Mouse (Mus musculus) T-cell, adult 2 months (primary cell): ENCODE data around the gene Scnn1b.

Experiments
- DNase-seq: peaks from one replicate; pipeline ENCODE4 v3.0.0; 2022; ENCODE audit warnings: low spot score

Gene Scnn1b

GRCm38 (mm10) chr7:121864858-121865585, at the start of gene Scnn1b:
Gene Scnn1b (plus strand): TSS chr7:121865038.
- DNase-seq = no peak

DNA sequence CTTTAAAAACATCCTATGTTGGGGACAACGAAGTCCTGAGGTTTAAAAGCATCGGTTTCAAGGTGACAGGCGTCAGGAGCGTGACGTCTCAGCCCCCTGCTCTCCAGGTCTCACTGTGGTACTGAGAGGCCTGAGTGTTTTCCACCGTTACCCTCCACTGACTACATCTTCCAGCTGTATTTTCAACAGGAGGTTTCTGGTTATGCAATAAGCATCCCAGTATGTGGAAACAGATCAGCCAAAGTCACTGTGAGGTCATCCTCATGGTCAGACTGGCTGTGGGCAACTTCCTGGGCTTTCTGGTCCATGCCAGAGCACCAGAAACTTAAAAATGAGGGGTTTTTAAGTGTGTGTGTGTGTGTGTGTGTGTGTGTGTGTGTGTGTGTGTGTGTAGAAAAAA, 43.2 kb upstream of the Scnn1b start:
- DNase-seq = no peak

DNA sequence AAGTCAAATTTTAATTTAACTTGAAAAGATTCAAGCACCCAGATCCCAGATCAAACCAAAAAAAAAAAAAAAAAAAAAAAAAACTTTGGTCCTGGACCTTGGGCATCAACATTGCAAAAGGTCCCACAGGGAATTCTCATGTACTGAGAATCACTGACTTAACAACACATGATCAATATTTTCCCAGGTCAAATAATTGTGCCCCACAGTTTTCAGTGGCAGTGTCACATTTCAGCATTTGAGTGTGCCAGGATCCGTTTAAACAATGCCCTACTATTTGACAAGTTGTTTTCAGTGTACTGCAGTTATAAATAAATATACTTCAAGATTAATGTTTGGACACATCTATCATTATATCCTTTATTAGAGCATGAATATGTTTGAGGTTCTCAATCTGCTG, 36.4 kb upstream of the Scnn1b start:
- DNase-seq = no peak

- no peak for DNase-seq
Observed at GRCm38 (mm10) chr7:121835392-121835791, 29.4 kb upstream of the Scnn1b start.

DNA sequence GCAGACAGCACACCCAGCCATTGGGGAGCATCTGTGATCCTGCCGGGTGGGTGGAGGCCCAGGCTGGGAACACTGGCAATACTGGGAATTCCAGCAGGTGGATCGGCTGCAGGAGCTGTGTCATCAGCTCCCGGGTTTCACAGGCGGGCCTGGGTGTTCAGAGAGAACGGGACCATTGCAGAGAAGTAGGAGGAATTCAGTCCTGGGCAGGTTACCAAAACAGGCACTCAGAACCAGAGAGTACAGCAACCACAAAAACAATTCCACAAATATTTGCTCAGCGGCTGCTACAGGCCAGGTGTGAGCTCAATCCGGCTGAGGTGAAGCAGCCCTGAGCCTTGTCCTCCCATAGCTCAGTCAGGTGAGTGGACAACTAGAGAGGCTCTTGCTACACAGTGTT, 28.0 kb upstream of the Scnn1b start:
- no peak for DNase-seq

- no peak for DNase-seq
Observed at GRCm38 (mm10) chr7:121840810-121841209, 24.0 kb upstream of the Scnn1b start.

- DNase-seq = no peak
Observed at GRCm38 (mm10) chr7:121842234-121842633, 22.6 kb upstream of the Scnn1b start.

GRCm38 (mm10) chr7:121845964-121846363, 18.9 kb upstream of the Scnn1b start:
- DNase-seq = no peak

DNA sequence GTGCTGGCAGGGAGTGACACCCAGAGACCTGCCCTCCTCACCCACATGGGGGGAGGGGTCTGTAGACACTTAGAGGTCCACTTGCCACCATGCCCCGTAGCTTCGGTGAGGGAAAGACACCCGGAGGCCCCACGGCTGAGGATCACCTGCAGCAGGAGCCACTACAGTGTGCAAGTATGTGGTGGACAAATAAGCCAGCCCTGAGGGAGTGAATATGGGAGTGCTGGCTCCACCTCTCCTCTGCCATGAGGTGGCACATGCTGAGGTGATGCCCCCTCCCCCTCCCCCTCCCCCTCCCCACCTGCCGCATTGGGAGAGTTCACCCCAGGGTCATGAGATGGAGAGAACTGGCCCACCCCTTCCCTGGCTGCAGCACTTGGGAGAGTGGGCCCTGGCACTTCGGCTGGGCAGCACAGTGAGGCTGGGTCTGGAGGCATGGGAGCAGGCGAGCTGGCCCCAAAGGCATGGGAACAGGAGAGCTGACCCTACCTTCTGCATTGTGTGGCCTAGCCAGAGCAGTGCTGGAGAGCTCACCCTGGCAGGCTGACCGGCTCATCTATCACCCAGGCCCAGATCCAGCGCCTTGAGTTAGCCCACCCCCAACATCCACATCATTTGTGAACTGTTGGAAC, 16.2 kb upstream of the Scnn1b start:
- DNase-seq = no peak

- no peak for DNase-seq
Observed at GRCm38 (mm10) chr7:121857177-121857884, 7.5 kb upstream of the Scnn1b start.

DNA sequence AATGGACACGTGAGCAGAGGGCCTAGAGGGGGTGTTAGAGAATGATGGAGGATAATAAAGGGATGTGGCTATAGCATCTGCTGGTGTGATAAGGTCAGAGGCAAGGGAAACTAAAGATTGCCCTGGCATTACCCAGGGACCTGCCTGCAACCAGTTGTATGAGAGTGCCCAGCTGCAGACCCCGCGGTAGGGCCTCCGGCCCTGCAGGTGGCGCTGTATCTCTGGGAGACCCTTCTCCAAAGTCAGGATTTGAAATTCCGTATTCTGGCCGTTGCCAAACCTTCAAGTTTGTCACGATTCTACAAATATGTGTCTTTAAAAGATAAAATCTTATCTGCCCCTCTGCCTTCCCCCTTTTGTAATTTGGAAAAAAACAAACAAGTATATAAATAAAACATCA, 5.9 kb upstream of the Scnn1b start:
- DNase-seq = no peak

- DNase-seq = no peak
Observed at GRCm38 (mm10) chr7:121871631-121872030, 6.8 kb downstream of the Scnn1b start.

- no peak for DNase-seq
Observed at GRCm38 (mm10) chr7:121873998-121874397, 9.2 kb downstream of the Scnn1b start.

DNA sequence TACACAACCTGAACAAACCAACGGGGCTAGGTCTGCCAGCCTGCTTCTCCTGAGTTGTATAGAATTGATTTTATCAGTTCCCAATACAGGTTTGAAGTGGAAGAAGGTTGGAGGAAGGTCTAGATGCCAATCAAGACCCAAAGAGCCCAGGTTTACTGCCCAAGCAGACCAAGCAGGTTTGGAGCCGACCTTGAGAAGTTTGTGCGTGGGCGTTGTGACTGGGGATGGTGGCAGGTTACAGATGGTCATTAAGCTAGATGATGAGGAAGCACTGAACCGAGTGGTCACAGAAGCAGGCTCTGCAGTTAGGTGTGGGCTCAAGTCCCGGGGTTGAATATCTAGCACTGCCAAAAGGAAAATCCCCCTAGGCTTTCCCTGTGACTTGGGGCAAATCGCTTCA, 9.9 kb downstream of the Scnn1b start:
- no peak for DNase-seq

DNA sequence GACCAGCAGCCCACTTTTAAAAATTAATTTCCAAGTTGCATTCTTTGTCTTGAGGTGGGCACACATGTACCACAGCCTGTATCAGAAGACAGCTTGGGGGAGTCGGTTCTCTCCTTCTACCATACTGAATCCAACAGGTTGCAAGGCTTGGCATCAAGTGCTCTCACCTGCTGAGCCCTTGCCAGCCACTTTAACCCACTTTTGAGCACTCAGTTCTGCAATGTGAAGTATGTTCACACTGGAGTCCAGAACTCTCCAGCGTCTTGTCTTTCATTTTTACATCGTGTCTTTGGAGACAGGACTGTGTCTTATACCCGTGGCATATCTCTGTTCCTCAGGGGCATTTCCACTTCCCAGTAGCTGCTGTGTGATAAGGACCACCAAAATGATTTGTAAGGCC, 15.4 kb downstream of the Scnn1b start:
- DNase-seq = no peak

- DNase-seq = no peak
Observed at GRCm38 (mm10) chr7:121890636-121891360, 26.0 kb downstream of the Scnn1b start.

DNA sequence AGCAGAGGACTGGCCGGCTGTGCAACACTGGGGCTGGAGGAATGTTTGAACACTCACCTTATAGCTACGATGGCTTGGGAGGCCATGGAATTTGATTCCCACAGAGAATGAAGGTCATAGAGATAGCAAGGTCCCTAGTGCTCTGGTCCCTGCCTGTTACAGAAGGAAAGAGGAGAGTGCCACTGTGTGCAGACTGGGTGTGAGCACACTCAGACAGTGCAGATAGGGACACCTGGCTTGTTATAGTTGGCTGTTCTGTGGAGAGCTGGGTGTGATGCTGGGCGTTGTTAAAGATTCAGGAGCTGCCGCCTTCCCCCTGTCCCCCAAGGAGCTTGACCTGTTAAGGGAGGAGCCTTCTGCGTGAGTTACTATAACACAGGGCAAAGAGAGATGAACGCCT, 31.9 kb downstream of the Scnn1b start:
- DNase-seq = no peak

- no peak for DNase-seq
Observed at GRCm38 (mm10) chr7:121899311-121899710, 34.5 kb downstream of the Scnn1b start.

- DNase-seq = no peak
Observed at GRCm38 (mm10) chr7:121899940-121900339, 35.1 kb downstream of the Scnn1b start.

- DNase-seq = no peak
Observed at GRCm38 (mm10) chr7:121902757-121903411, 38.0 kb downstream of the Scnn1b start.

DNA sequence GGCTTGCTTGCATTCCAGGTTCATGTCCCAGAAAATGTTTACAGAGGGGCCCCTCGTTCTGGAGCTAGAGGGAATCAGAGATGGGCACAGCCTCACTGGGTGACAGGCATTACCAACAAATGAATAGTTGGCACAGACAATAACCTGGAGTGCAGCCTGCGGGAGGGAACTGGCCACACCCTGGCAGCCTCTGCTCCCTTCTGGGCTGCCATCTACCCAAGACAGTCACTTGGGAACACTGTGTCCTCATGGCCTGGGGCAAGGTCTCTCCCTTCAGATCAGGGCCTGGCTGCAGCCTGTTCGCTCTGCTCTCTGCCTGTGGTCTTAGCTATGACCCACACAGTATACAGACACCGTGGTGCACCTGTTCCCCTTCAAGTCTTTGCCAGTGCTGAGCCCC, 42.0 kb downstream of the Scnn1b start:
- DNase-seq = no peak

DNA sequence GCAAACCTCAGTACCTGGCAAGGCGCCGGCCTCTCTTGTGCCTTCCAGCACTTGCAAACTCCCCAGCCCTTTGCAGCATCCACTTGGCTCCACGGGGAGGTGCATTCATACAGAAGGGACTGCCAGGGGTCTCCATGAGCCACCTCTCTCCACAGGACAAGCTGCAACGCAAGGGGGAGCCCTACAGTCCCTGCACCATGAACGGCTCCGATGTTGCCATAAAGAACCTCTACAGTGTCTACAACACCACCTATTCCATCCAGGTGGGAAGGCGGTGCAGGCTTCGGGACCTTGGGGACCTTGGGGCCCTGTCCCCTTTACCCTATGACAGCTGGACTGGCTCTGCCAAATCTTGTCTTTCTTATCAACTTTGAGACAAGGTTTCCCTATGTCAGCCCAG, 47.4 kb downstream of the Scnn1b start:
- no peak for DNase-seq
